Mouse (Mus musculus) E14TG2a.4 (cell line): ENCODE data around the gene Marveld3.
A peak's percentile ranks its signal among the peaks of the same experiment; 100 is the strongest.

Source experiments
- CTCF ChIP-seq: conservative IDR thresholded peaks from 2 replicates; pipeline ENCODE4 v1.5.1; 2014; ENCODE audit warnings: low read length
- NANOG ChIP-seq: IDR thresholded peaks from 2 replicates; pipeline ENCODE4 v1.6.1; 2014; ENCODE audit warnings: borderline replicate concordance, low read length, mixed read lengths

- TF ChIP-seq CTCF (peak; percentile 49), NANOG (no peak)
Observed at GRCm38 (mm10) chr8:109917277-109917676, 44.7 kb downstream of the Marveld3 start.
